Mouse (Mus musculus): ENCODE results near the gene Praf2. TPM values are rescaled to one million over a fixed set of nuclear protein-coding genes. Genes with fewer than 3 reads are reported as not detected.
A peak's percentile ranks its signal among the peaks of the same experiment; 100 is the strongest.
"Not testable (repeated sequence)": the region's sequence is repeated elsewhere in the genome, so short reads cannot be mapped to it uniquely, and the experiment has no call there.

Praf2 gene
- polyA plus RNA-seq, 1 experiment from 2014 or later, result 145 TPM

DNA sequence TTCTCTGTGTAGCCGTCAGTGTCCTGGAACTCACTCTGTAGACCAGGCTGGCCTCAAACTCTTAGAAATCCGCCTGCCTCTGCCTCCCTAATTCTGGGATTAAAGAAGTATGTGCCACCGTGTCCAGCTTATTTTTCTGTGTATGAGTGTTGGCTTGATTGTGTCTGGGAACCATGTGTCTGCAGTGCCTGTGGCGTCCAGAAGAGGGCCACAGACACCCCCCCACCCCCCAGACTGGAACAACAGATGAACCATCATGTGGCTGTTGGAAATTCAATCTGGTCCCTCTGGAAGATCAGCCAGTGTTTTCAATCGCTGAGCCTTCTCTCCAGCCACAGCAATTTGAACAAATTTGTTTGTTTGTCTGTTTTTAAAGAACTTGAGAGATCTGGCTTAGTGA is 15.2 kb downstream of the Praf2 start:
- DNase-seq (ENCODE audit: low spot score) (peak; percentile 2), ATAC-seq (no peak)
- Histone ChIP-seq H3K9me3 (replicated peaks; ENCODE audit: control insufficient read depth, low read length) (no peaks in the 10 kb centered on the region), H3K4me2 (ENCODE audit: low read length) (no peak overlapping the region), H3K36me3 (ENCODE audit: control insufficient read depth, insufficient read depth, low read length) (no peaks in the 10 kb centered on the region), H3K9ac (ENCODE audit: low read length) (no peak overlapping the region), H3K4me1 (ENCODE audit: control insufficient read depth, insufficient read depth, low read length) (no peaks in the 10 kb centered on the region), H3K4me3 (ENCODE audit: low read depth, low read length) (no peak overlapping the region), H3K27ac (ENCODE audit: low read depth, low read length) (no peak overlapping the region), H3K27me3 (replicated peaks; ENCODE audit: control insufficient read depth, insufficient read depth, low read length) (no peaks in the 10 kb centered on the region)
- 59% methylated on average over 5 of the region's 5 CpGs for WGBS

DNA sequence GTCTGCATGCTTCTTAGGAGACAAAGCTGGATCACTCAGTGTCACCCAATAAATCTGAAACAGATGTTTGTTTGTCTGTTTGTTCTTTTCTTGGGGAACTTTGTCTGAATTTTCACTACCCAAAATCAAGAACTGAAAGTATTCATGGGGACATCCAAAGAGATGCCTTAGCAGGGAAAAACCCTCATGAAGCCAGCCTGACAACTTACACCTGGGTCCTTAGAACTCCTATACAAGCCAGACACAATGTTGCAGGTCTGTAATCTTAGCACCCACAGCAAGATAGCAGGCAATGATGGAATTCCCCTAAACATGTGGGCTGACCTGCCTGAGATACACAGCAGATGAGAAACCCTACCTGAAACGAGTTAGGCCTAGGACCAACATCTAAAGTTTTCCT is 16.7 kb downstream of the Praf2 start:
- ATAC-seq (no peak), DNase-seq (ENCODE audit: low spot score) (no peak)
- H3K27ac ChIP-seq (ENCODE audit: low read depth, low read length), result no peak overlapping the region
- H3K27me3 ChIP-seq (replicated peaks; ENCODE audit: control insufficient read depth, insufficient read depth, low read length), result no peaks in the 10 kb centered on the region
- H3K4me2 ChIP-seq (ENCODE audit: low read length), result no peak overlapping the region
- H3K36me3 ChIP-seq (ENCODE audit: control insufficient read depth, insufficient read depth, low read length), result no peaks in the 10 kb centered on the region
- H3K4me1 ChIP-seq (ENCODE audit: control insufficient read depth, insufficient read depth, low read length), result no peaks in the 10 kb centered on the region
- H3K9ac ChIP-seq (ENCODE audit: low read length), result no peak overlapping the region
- H3K4me3 ChIP-seq (ENCODE audit: low read depth, low read length), result no peak overlapping the region
- H3K9me3 ChIP-seq (replicated peaks; ENCODE audit: control insufficient read depth, low read length), result no peaks in the 10 kb centered on the region
- 68% methylated on average over 1 of the region's 1 CpGs for WGBS

DNA sequence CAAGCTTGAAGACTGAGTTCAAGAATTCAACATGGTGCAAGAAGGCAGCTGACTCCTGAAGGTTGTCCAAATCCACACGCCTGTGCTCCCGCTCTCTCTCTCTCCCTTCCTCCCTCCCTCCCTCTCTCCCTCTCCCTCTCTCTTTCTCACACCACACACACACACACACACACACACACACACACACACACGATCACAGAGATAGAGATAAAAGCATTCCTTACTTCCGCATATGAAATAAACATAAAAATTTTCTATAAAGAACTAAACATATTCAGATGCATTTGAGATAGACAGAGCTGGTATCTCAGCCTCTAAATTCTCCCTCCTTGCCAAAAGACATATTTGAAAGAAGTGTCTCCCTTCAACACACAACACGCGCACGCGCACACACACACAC is 17.2 kb downstream of the Praf2 start:
- no peaks in the 10 kb centered on the region for H3K27me3 ChIP-seq (replicated peaks; ENCODE audit: control insufficient read depth, insufficient read depth, low read length)

DNA sequence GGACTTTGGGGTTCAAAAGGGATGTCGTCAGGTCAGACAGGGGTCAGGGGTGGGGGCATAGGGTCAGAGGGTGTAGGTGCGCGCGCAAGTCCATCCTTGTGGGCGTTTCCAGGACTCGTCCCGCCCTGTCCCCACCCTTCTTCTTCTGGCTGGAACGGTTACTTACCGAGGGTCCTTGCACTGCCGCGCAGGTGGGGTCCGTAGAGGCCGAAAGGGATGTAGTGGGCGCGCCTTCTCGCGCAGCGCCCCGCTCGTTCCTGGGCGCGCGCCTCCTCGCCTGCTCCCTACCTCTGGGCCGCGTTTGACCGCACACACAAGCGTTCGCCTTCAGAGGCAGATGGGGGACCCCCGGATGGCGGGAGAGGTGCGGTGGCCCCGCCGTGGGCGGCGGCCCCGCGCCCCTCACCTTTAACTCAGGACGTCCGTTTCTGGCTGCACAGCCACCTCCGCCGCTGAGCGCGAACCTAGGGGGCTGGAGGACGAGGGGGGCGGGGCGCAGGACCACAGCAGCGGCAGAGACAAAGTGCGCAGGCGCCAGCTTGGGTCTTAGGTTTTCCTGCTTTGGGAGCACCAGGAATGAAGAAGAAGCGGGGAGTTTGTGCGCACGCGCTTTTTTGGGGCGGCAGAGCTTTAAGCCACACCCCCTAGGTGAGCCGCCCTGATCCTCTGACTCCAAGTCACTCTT is 22.3 kb downstream of the Praf2 start, which contains the start of gene Ccdc120:
Ccdc120 (minus strand) TSS at position 474 of the 685 bp plus-strand sequence.
- Histone ChIP-seq H3K4me3 (ENCODE audit: low read depth, low read length) (peak within 1 kb of the TSS; percentile 57), H3K27me3 (replicated peaks; ENCODE audit: control insufficient read depth, insufficient read depth, low read length) (no peaks in the 10 kb centered on the region), H3K4me1 (ENCODE audit: control insufficient read depth, insufficient read depth, low read length) (no peaks in the 10 kb centered on the region), H3K27ac (ENCODE audit: low read depth, low read length) (no peak within 1 kb of the TSS), H3K9me3 (replicated peaks; ENCODE audit: control insufficient read depth, low read length) (no peaks in the 10 kb centered on the region), H3K36me3 (ENCODE audit: control insufficient read depth, insufficient read depth, low read length) (no peaks in the 10 kb centered on the region), H3K9ac (ENCODE audit: low read length) (peak within 1 kb of the TSS; percentile 73), H3K4me2 (ENCODE audit: low read length) (peak within 1 kb of the TSS; percentile 54)
- peak; percentile 92 for ATAC-seq
- peak; percentile 94 for DNase-seq (ENCODE audit: low spot score)
- 21% methylated on average over 39 of the region's 56 CpGs for WGBS

More for the DNA sequence above, 17.2 kb downstream of the Praf2 start:
- Histone ChIP-seq H3K4me3 (ENCODE audit: low read depth, low read length) (no peak overlapping the region), H3K27ac (ENCODE audit: low read depth, low read length) (no peak overlapping the region), H3K4me1 (ENCODE audit: control insufficient read depth, insufficient read depth, low read length) (no peaks in the 10 kb centered on the region), H3K4me2 (ENCODE audit: low read length) (no peak overlapping the region), H3K9me3 (replicated peaks; ENCODE audit: control insufficient read depth, low read length) (no peaks in the 10 kb centered on the region), H3K36me3 (ENCODE audit: control insufficient read depth, insufficient read depth, low read length) (no peaks in the 10 kb centered on the region), H3K9ac (ENCODE audit: low read length) (no peak overlapping the region)
- DNase-seq (ENCODE audit: low spot score) (no peak), ATAC-seq (no peak)
- WGBS, result 87% methylated on average over 8 of the region's 8 CpGs

DNA sequence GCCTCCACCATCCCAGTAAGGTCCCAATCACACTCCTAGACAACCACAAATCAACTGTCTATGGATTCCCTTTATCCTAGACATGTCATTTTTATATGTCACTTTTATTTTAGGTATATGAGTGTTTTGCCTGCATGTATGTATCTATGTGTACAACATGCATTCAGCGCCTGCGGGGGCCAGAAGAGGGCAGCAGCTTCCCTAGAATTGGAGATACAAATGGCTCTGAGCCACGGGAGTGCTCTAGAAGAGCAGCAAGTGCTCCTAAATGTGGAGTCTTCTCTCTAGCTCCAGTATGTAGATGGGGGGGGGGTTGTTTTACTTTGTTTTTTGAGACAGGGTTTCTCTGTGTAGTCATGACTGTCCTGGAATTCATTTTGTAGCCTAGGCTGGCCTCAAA is 25.4 kb downstream of the Praf2 start:
- H3K9me3 ChIP-seq (replicated peaks; ENCODE audit: control insufficient read depth, low read length); H3K4me2 ChIP-seq (ENCODE audit: low read length); H3K36me3 ChIP-seq (ENCODE audit: control insufficient read depth, insufficient read depth, low read length); H3K27me3 ChIP-seq (replicated peaks; ENCODE audit: control insufficient read depth, insufficient read depth, low read length); H3K4me3 ChIP-seq (ENCODE audit: low read depth, low read length); H3K4me1 ChIP-seq (ENCODE audit: control insufficient read depth, insufficient read depth, low read length); H3K27ac ChIP-seq (ENCODE audit: low read depth, low read length); H3K9ac ChIP-seq (ENCODE audit: low read length); ATAC-seq: not testable (repeated sequence)
- 16% methylated on average over 3 of the region's 3 CpGs for WGBS
- peak; percentile 51 for DNase-seq (ENCODE audit: low spot score)

DNA sequence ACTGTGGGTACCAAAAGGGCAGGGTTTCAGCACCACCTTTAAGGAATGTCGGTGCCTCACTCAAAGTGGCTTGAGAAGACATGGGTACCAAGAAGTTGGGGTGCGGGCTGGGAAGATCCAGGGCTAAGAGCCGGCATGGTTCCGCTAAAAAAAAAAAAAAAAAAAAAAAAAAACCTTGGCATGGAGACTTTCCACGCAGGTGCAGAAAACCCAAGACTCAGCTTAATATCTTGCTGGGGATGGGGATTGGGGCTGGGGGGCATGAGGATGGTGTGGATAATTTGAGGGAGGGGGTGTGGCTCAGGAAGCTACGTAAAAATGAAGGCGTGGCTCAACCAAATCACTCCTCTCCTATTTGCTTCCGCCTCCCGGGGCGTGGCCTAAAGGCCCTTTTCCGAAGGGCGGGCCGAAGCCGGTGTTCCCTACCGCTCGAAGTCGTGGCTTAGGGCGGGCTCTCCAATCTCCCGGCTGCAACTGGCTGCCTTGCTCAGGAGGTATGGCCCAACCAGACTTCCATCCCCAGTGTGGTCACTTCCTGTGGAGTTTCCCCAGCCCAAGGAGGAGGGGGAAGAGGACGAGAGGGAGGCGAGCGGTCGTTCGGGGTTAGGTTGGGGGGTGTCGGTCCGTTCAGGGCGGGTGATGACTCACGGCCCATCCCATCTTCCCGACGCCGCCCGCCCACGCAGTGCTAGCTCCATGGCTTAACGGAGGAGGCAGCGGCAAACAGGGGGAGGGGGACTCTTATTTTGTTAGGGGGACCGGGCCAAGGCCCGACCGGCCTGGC is 34.1 kb downstream of the Praf2 start, which contains the start of gene Tfe3:
Tfe3 (plus strand) TSS at position 424 of the 784 bp plus-strand sequence.
- 36% methylated on average over 38 of the region's 38 CpGs for WGBS

GRCm38 (mm10) chrX:7762921-7763197 is 34.6 kb downstream of the Praf2 start:
- Histone ChIP-seq H3K27ac (ENCODE audit: low read depth, low read length) (no peak overlapping the region), H3K27me3 (replicated peaks; ENCODE audit: control insufficient read depth, insufficient read depth, low read length) (no peaks in the 10 kb centered on the region), H3K9me3 (replicated peaks; ENCODE audit: control insufficient read depth, low read length) (no peaks in the 10 kb centered on the region), H3K4me2 (ENCODE audit: low read length) (peak overlapping the region; percentile 63), H3K9ac (ENCODE audit: low read length) (peak overlapping the region; percentile 62), H3K4me3 (ENCODE audit: low read depth, low read length) (peak overlapping the region; percentile 53), H3K4me1 (ENCODE audit: control insufficient read depth, insufficient read depth, low read length) (peaks cover 7% of the 10 kb centered on the region; the same call in 1 of the 2 replicates), H3K36me3 (ENCODE audit: control insufficient read depth, insufficient read depth, low read length) (peaks cover 6% of the 10 kb centered on the region; the same call in 1 of the 2 replicates)
- 28% methylated on average over 21 of the region's 21 CpGs for WGBS
- DNase-seq (ENCODE audit: low spot score) (no peak), ATAC-seq (0 out of 2 replicates have a peak, but pooled peaks have one; percentile 9)

More for the DNA sequence above, 34.1 kb downstream of the Praf2 start, which contains the start of gene Tfe3:
- Histone ChIP-seq H3K9ac (ENCODE audit: low read length) (peak within 1 kb of the TSS; percentile 62), H3K4me2 (ENCODE audit: low read length) (peak within 1 kb of the TSS; percentile 63), H3K27ac (ENCODE audit: low read depth, low read length) (no peak within 1 kb of the TSS), H3K4me1 (ENCODE audit: control insufficient read depth, insufficient read depth, low read length) (peaks cover 7% of the 10 kb centered on the region; the same call in 1 of the 2 replicates), H3K27me3 (replicated peaks; ENCODE audit: control insufficient read depth, insufficient read depth, low read length) (no peaks in the 10 kb centered on the region), H3K9me3 (replicated peaks; ENCODE audit: control insufficient read depth, low read length) (no peaks in the 10 kb centered on the region), H3K4me3 (ENCODE audit: low read depth, low read length) (peak within 1 kb of the TSS; percentile 53), H3K36me3 (ENCODE audit: control insufficient read depth, insufficient read depth, low read length) (peaks cover 1% of the 10 kb centered on the region; the same call in 1 of the 2 replicates)
- peak; percentile 95 for DNase-seq (ENCODE audit: low spot score)
- peak; percentile 96 for ATAC-seq

DNA sequence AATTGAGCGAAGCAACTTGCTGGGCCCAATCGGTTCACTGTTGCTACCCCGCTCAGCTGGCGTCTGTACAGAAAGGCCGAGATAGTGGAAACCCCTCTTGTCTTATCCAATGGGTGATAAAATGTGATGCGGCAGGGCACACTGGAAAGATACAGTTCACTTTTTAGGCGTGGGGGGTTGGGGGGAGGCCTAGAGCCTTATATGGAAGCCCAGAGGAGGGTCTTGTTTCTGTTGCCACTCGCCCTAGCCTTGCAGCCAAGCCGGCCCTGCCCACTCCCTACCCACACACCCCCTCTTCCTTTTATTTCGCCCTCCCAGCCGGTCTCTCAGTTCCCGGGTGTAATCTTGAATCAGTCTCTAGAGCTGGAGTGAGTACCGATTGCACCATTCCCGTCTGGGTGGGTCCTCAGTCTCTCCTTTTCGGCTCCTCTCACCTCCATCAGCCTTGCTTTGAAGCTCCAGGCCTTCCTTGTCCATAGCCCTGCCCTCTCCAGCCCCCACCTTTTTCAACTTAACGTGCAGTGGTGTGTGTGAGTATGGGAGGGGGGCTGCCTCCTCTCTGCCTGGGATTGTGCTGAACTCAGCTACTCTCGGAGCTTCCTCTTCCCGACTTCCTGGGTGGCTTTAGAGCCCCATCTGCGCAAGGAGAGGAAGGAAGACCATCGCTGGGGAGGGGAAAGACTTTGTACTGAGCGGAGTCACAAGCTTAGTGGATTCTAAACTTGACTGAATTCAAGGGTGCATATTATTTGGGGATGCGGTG is 35.6 kb downstream of the Praf2 start:
- Histone ChIP-seq H3K4me2 (ENCODE audit: low read length) (peak overlapping the region; percentile 63), H3K4me3 (ENCODE audit: low read depth, low read length) (peak overlapping the region; percentile 53), H3K9ac (ENCODE audit: low read length) (peak overlapping the region; percentile 62), H3K4me1 (ENCODE audit: control insufficient read depth, insufficient read depth, low read length) (peaks cover 7% of the 10 kb centered on the region; the same call in 1 of the 2 replicates), H3K27ac (ENCODE audit: low read depth, low read length) (no peak overlapping the region), H3K9me3 (replicated peaks; ENCODE audit: control insufficient read depth, low read length) (no peaks in the 10 kb centered on the region), H3K27me3 (replicated peaks; ENCODE audit: control insufficient read depth, insufficient read depth, low read length) (no peaks in the 10 kb centered on the region), H3K36me3 (ENCODE audit: control insufficient read depth, insufficient read depth, low read length) (peaks cover 9% of the 10 kb centered on the region; the same call in 1 of the 2 replicates)
- ATAC-seq, result no peak
- peak; percentile 9 for DNase-seq (ENCODE audit: low spot score)
- WGBS, result 26% methylated on average over 22 of the region's 22 CpGs

Data from forebrain, embryonic 14.5 days (tissue).